Mouse (Mus musculus): ENCODE measurements around the gene Lat. TPM values are rescaled to one million over a fixed set of nuclear protein-coding genes. Genes with fewer than 3 reads are reported as not detected.
"Not testable (repeated sequence)": the region's sequence is repeated elsewhere in the genome, so short reads cannot be mapped to it uniquely, and the experiment has no call there.

The Lat gene
- polyA plus RNA-seq, 1 experiment from 2014 or later = 3.0 TPM

GRCm38 (mm10) chr7:126396298-126397119 lies 27.1 kb upstream of the Lat start, which contains the start of gene Nfatc2ip:
Nfatc2ip (minus strand) TSS chr7:126396737.
- Histone ChIP-seq H3K27ac (replicated peaks) (peak within 1 kb of the TSS; percentile 70), H3K4me3 (peak within 1 kb of the TSS; percentile 86), H3K27me3 (replicated peaks) (no peaks in the 10 kb centered on the region), H3K4me2 (peak within 1 kb of the TSS; percentile 78), H3K9ac (peak within 1 kb of the TSS; percentile 89), H3K9me3 (no peaks in the 10 kb centered on the region), H3K36me3 (peaks cover 7% of the 10 kb centered on the region; the same call in 1 of the 2 replicates), H3K4me1 (peaks cover 15% of the 10 kb centered on the region)
- 1% methylated on average over 59 of the region's 59 CpGs for WGBS
- ATAC-seq (ENCODE audit: extremely low read depth, insufficient number of reproducible peaks, low FRiP score, low TSS enrichment) = peak; percentile 99

- H3K4me3 ChIP-seq; H3K9ac ChIP-seq; H3K27ac ChIP-seq (replicated peaks); H3K9me3 ChIP-seq; ATAC-seq (ENCODE audit: extremely low read depth, insufficient number of reproducible peaks, low FRiP score, low TSS enrichment); H3K4me2 ChIP-seq; H3K27me3 ChIP-seq (replicated peaks): not testable (repeated sequence)
- 86% methylated on average over 7 of the region's 7 CpGs for WGBS
- Histone ChIP-seq H3K36me3 (peaks cover 46% of the 10 kb centered on the region), H3K4me1 (peaks cover 12% of the 10 kb centered on the region)
These were observed 22.9 kb upstream of the Lat start for GRCm38 (mm10) chr7:126392086-126392884.

DNA sequence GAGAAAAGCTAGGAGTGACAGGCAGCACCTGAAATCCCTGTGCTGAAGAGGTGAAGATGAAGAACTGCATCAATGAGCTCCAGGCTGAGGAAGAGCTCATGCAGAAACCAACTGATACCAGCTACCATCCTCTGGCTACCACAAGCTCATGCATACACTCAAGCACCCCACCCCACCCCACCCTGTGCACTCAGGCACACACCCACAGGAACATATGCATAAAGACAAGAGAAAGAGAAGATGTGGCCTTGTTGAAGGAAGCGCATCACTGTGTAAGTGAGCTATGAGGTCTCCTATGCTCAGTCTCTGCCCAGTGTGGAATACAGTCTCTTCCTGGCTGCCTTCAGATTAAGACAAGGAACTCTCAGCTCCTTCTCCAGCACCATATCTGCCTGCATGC lies 18.8 kb upstream of the Lat start:
- no peaks in the 10 kb centered on the region for H3K4me1 ChIP-seq
- 100% methylated on average over 1 of the region's 1 CpGs for WGBS
- no peak overlapping the region for H3K4me2 ChIP-seq
- ATAC-seq (ENCODE audit: extremely low read depth, insufficient number of reproducible peaks, low FRiP score, low TSS enrichment) = no peak
- H3K36me3 ChIP-seq = peaks cover 74% of the 10 kb centered on the region
- no peaks in the 10 kb centered on the region for H3K27me3 ChIP-seq (replicated peaks)
- H3K9ac ChIP-seq = no peak overlapping the region
- H3K27ac ChIP-seq (replicated peaks) = no peak overlapping the region
- H3K9me3 ChIP-seq = peaks cover 3% of the 10 kb centered on the region; the same call in 1 of the 2 replicates
- H3K4me3 ChIP-seq = no peak overlapping the region

GRCm38 (mm10) chr7:126383565-126383964 lies 14.2 kb upstream of the Lat start:
- H3K4me2 ChIP-seq = no peak overlapping the region
- H3K4me3 ChIP-seq = no peak overlapping the region
- H3K4me1 ChIP-seq = no peaks in the 10 kb centered on the region
- no peak overlapping the region for H3K27ac ChIP-seq (replicated peaks)
- ATAC-seq (ENCODE audit: extremely low read depth, insufficient number of reproducible peaks, low FRiP score, low TSS enrichment) = no peak
- peaks cover 38% of the 10 kb centered on the region for H3K36me3 ChIP-seq
- H3K9ac ChIP-seq = no peak overlapping the region
- no peaks in the 10 kb centered on the region for H3K9me3 ChIP-seq
- 70% methylated on average over 5 of the region's 5 CpGs for WGBS
- peaks cover 4% of the 10 kb centered on the region; the same call in 1 of the 2 replicates for H3K27me3 ChIP-seq (replicated peaks)

DNA sequence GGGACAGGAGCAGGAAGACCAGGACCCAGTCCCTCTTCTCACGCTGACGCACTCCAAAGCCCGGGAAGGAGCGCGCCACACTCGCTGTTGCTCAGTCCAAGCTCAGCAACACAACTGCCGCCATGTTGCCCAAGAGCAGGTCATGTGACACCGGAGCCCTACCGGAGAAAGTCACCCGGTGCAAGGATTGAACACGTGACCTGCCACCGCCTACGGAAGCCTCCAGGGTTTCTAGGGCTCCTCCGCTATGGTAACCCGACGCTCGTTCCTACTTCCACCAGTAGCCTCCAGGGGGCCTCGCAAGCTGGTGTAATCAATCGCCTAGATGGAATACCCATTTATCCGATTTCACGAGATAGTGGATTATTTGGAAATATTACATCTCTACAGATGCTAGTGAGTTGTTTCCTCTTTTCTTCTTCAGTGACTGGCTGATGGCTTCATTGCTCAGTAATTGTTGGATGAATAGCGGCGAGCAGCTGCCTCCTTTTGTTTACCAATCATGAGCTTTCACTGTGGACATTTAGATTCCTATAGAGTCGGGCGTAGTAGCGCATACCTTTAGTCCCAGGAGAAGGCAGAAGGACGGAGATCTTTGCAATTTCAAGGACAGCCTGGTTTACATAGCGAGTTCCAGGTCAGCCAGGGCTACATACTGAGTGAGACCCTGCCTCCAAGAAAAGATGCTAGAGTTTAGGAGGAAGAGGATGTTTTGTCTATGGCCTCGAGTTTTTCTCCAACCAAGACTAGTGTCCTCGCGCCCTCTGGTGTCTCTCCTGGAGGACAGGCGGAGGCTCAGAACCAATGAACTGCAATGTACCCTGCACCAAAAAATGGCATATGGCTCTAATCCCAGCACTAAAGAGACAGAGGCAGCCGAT lies 8.1 kb upstream of the Lat start, which contains the start of gene Spns1:
Spns1 (minus strand) TSS at position 173 of the 881 bp plus-strand sequence.
- H3K4me2 ChIP-seq = peak within 1 kb of the TSS; percentile 98
- peaks cover 4% of the 10 kb centered on the region; the same call in 1 of the 2 replicates for H3K27me3 ChIP-seq (replicated peaks)
- H3K4me3 ChIP-seq = peak within 1 kb of the TSS; percentile 98
- peaks cover 30% of the 10 kb centered on the region for H3K36me3 ChIP-seq
- WGBS = under 1% methylated on average over 33 of the region's 33 CpGs
- H3K27ac ChIP-seq (replicated peaks) = peak within 1 kb of the TSS; percentile 49
- peak; percentile 91 for ATAC-seq (ENCODE audit: extremely low read depth, insufficient number of reproducible peaks, low FRiP score, low TSS enrichment)
- peaks cover 21% of the 10 kb centered on the region for H3K4me1 ChIP-seq
- H3K9me3 ChIP-seq = no peaks in the 10 kb centered on the region
- H3K9ac ChIP-seq = peak within 1 kb of the TSS; percentile 95

DNA sequence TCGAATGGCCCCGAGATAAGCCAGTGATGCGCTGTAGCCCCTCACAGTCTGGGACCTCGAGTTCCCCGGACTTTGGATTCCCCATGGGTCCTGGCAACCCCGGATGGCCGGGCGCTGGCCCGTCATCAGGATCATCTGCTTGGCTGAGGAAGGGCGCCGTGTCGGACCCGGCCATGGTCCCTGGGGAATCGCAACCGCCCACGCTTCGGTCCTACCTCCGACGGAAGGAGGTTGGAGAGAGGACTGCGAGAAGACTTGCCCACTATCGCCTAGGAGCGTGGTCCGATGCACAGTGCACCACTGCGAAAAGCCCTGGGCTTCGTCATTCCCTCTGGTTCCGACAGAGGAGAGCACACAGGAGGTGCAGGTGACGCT lies 7.5 kb upstream of the Lat start:
- Histone ChIP-seq H3K27me3 (replicated peaks) (peaks cover 4% of the 10 kb centered on the region; the same call in 1 of the 2 replicates), H3K4me2 (peak overlapping the region; percentile 98), H3K4me1 (peaks cover 21% of the 10 kb centered on the region), H3K4me3 (peak overlapping the region; percentile 98), H3K9ac (peak overlapping the region; percentile 95), H3K27ac (replicated peaks) (peak overlapping the region; percentile 49; the same call in 1 of the 2 replicates), H3K9me3 (no peaks in the 10 kb centered on the region), H3K36me3 (peaks cover 36% of the 10 kb centered on the region)
- no peak; the same call in 1 of the 2 replicates for ATAC-seq (ENCODE audit: extremely low read depth, insufficient number of reproducible peaks, low FRiP score, low TSS enrichment)
- under 1% methylated on average over 27 of the region's 27 CpGs for WGBS

DNA sequence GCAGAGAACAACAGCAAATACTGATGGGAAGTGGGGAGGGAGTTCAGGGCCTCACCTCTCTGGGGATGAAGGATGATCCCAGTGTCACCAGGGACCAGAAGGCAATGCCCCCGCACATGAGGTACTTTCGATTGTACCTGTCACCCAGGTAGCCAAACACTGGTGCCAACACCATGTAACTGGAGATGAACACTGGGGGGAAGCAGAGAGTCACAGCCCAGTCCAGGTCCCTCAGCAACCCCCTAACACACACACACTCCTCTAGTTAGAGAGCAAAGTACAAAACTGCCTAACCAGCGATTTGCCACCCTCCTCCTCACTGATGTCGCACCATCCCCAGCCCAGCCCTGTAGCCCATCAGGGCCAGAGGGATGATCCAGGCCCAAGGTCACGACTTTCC lies 5.6 kb upstream of the Lat start:
- Histone ChIP-seq H3K4me2 (no peak overlapping the region), H3K36me3 (peaks cover 55% of the 10 kb centered on the region), H3K4me3 (no peak overlapping the region), H3K27me3 (replicated peaks) (peaks cover 4% of the 10 kb centered on the region; the same call in 1 of the 2 replicates), H3K9me3 (no peaks in the 10 kb centered on the region), H3K9ac (no peak overlapping the region), H3K27ac (replicated peaks) (no peak overlapping the region), H3K4me1 (peaks cover 22% of the 10 kb centered on the region)
- no peak for ATAC-seq (ENCODE audit: extremely low read depth, insufficient number of reproducible peaks, low FRiP score, low TSS enrichment)
- 71% methylated on average over 5 of the region's 5 CpGs for WGBS

- Histone ChIP-seq H3K4me2 (no peak overlapping the region), H3K27me3 (replicated peaks) (peaks cover 4% of the 10 kb centered on the region; the same call in 1 of the 2 replicates), H3K9ac (no peak overlapping the region), H3K36me3 (peaks cover 60% of the 10 kb centered on the region), H3K9me3 (no peaks in the 10 kb centered on the region), H3K4me3 (no peak overlapping the region), H3K27ac (replicated peaks) (no peak overlapping the region), H3K4me1 (peaks cover 26% of the 10 kb centered on the region)
- ATAC-seq (ENCODE audit: extremely low read depth, insufficient number of reproducible peaks, low FRiP score, low TSS enrichment) = no peak
- 65% methylated on average over 6 of the region's 6 CpGs for WGBS
These were observed 5.2 kb upstream of the Lat start for GRCm38 (mm10) chr7:126374526-126374925.

DNA sequence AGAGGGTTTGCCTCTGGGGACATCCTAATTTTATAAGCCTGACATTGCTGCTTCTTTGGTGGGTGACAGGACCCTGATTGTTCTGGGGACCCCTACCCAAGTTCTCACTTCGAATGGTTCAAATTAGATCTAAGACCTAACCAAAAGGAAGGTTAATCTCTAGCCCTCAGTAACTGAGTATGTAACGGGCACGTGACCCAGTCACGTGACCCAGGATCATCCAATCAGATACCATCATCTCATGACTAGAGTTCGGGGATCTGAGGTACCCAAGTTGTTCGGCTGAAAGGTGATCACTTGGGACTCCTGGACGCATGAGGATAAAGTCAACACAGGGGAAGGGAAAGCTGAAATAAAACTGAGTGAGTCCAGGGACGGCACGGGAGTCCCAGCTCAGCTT lies 3.6 kb upstream of the Lat start:
- no peak overlapping the region for H3K4me3 ChIP-seq
- no peak overlapping the region for H3K9ac ChIP-seq
- no peaks in the 10 kb centered on the region for H3K9me3 ChIP-seq
- no peak overlapping the region for H3K4me2 ChIP-seq
- no peaks in the 10 kb centered on the region for H3K27me3 ChIP-seq (replicated peaks)
- 81% methylated on average over 9 of the region's 9 CpGs for WGBS
- ATAC-seq (ENCODE audit: extremely low read depth, insufficient number of reproducible peaks, low FRiP score, low TSS enrichment) = no peak
- peaks cover 62% of the 10 kb centered on the region for H3K36me3 ChIP-seq
- peaks cover 25% of the 10 kb centered on the region for H3K4me1 ChIP-seq
- H3K27ac ChIP-seq (replicated peaks) = no peak overlapping the region

GRCm38 (mm10) chr7:126368367-126368766 lies 1.0 kb downstream of the Lat start:
- no peak overlapping the region for H3K27ac ChIP-seq (replicated peaks)
- H3K9me3 ChIP-seq = no peaks in the 10 kb centered on the region
- no peak overlapping the region for H3K4me2 ChIP-seq
- WGBS = 75% methylated on average over 8 of the region's 8 CpGs
- ATAC-seq (ENCODE audit: extremely low read depth, insufficient number of reproducible peaks, low FRiP score, low TSS enrichment) = no peak
- no peak overlapping the region for H3K4me3 ChIP-seq
- H3K27me3 ChIP-seq (replicated peaks) = no peaks in the 10 kb centered on the region
- H3K4me1 ChIP-seq = 0 out of 2 replicates have a peak, but pooled peaks cover 8% of the 10 kb centered on the region
- peaks cover 43% of the 10 kb centered on the region for H3K36me3 ChIP-seq
- no peak overlapping the region for H3K9ac ChIP-seq
